Mouse (Mus musculus) midbrain, embryonic 12.5 days (tissue): ENCODE data around the gene Atoh8. TPM values are rescaled to one million over a fixed set of nuclear protein-coding genes. Genes with fewer than 3 reads are reported as not detected.

Experiments used
- ATAC-seq: fragments of 200-750 bp; cut with Nextera tagmentation; 2 replicates; pipeline ENCODE4 v1.8.0; 2017; ENCODE audit warnings: low read depth, moderate TSS enrichment, moderate library complexity; ENCODE audit not compliant: low FRiP score
- H3K27ac ChIP-seq: fragments of 300-500 bp; sonication (generic); replicated peaks from 2 replicates; pipeline ENCODE4 v1.5.1; 2016; ENCODE audit warnings: mild to moderate bottlenecking
- H3K27me3 ChIP-seq: fragments of 300-500 bp; sonication (generic); 2 replicates; pipeline ENCODE4 v1.6.1; 2016; ENCODE audit warnings: mild to moderate bottlenecking
- H3K36me3 ChIP-seq: fragments of 300-500 bp; sonication (generic); 2 replicates; pipeline ENCODE4 v1.6.1; 2016
- H3K4me1 ChIP-seq: fragments of 300-500 bp; sonication (generic); 2 replicates; pipeline ENCODE4 v1.6.1; 2016
- H3K4me2 ChIP-seq: fragments of 300-500 bp; sonication (generic); replicated peaks from 2 replicates; pipeline ENCODE4 v1.6.1; 2016; ENCODE audit warnings: mild to moderate bottlenecking, moderate library complexity
- H3K4me3 ChIP-seq: fragments of 300-500 bp; sonication (generic); 2 replicates; pipeline ENCODE4 v1.5.1; 2016; ENCODE audit warnings: mild to moderate bottlenecking
- H3K9ac ChIP-seq: fragments of 300-500 bp; sonication (generic); replicated peaks from 2 replicates; pipeline ENCODE4 v1.6.1; 2016; ENCODE audit warnings: mild to moderate bottlenecking, moderate library complexity
- H3K9me3 ChIP-seq: fragments of 300-500 bp; sonication (generic); 2 replicates; pipeline ENCODE4 v1.6.1; 2016; ENCODE audit warnings: mild to moderate bottlenecking
- WGBS: fragments of 180-500 bp; shearing (Covaris S2); methylation state at CpG from one replicate; pipeline ENCODE4 v1.1.7; 2016; 5-methylcytosine and 5-hydroxymethylcytosine counted together
- polyA plus RNA-seq: library from polyadenylated mRNA; unstranded; fragments of >200 nt; fragmentation: Nextera tagmentation; extraction: Ambion mirVana; gene quantifications from 2 replicates; pipeline ENCODE4 v1.2.1, GENCODE M21; 2016

The Atoh8 gene
- polyA plus RNA-seq, 1 experiment from 2014 or later, result 8.6 TPM

- Histone ChIP-seq H3K4me1 (peaks cover 71% of the 10 kb centered on the region), H3K27me3 (peaks cover 64% of the 10 kb centered on the region), H3K4me2 (no peak overlapping the region), H3K9me3 (no peaks in the 10 kb centered on the region), H3K27ac (no peak overlapping the region), H3K4me3 (no peak overlapping the region), H3K9ac (no peak overlapping the region), H3K36me3 (no peaks in the 10 kb centered on the region)
- no peak for ATAC-seq
- 66% methylated on average over 6 of the region's 6 CpGs for WGBS
These were observed 14.1 kb downstream of the Atoh8 start for GRCm38 (mm10) chr6:72221271-72221670.

- no peak overlapping the region for H3K4me3 ChIP-seq
- no peak for ATAC-seq
- no peaks in the 10 kb centered on the region for H3K36me3 ChIP-seq
- 65% methylated on average over 5 of the region's 5 CpGs for WGBS
- no peak overlapping the region for H3K9ac ChIP-seq
- no peak overlapping the region for H3K4me2 ChIP-seq
- H3K27me3 ChIP-seq, result peaks cover 77% of the 10 kb centered on the region
- H3K9me3 ChIP-seq, result no peaks in the 10 kb centered on the region
- peaks cover 89% of the 10 kb centered on the region for H3K4me1 ChIP-seq
- no peak overlapping the region for H3K27ac ChIP-seq
These were observed 15.8 kb downstream of the Atoh8 start for GRCm38 (mm10) chr6:72219549-72219948.

- WGBS, result 51% methylated on average over 4 of the region's 4 CpGs
- H3K9ac ChIP-seq, result no peak overlapping the region
- H3K4me2 ChIP-seq, result no peak overlapping the region
- no peaks in the 10 kb centered on the region for H3K36me3 ChIP-seq
- H3K27ac ChIP-seq, result no peak overlapping the region
- peaks cover 93% of the 10 kb centered on the region for H3K4me1 ChIP-seq
- H3K4me3 ChIP-seq, result no peak overlapping the region
- H3K9me3 ChIP-seq, result no peaks in the 10 kb centered on the region
- no peak for ATAC-seq
- H3K27me3 ChIP-seq, result peaks cover 79% of the 10 kb centered on the region
These were observed 17.1 kb downstream of the Atoh8 start for GRCm38 (mm10) chr6:72218281-72218680.

GRCm38 (mm10) chr6:72217415-72217784, 18.0 kb downstream of the Atoh8 start:
- Histone ChIP-seq H3K4me3 (peak overlapping the region; percentile 17; the same call in 1 of the 2 replicates), H3K9ac (no peak overlapping the region)

GRCm38 (mm10) chr6:72216681-72217414, 18.5 kb downstream of the Atoh8 start:
- 2% methylated on average over 32 of the region's 33 CpGs for WGBS
- H3K27ac ChIP-seq, result peak overlapping the region; percentile 85
- H3K27me3 ChIP-seq, result peaks cover 72% of the 10 kb centered on the region

More at GRCm38 (mm10) chr6:72217415-72217784, 18.0 kb downstream of the Atoh8 start:
- H3K4me1 ChIP-seq, result peaks cover 84% of the 10 kb centered on the region
- H3K4me2 ChIP-seq, result peak overlapping the region; percentile 50
- no peaks in the 10 kb centered on the region for H3K36me3 ChIP-seq
- WGBS, result 63% methylated on average over 6 of the region's 6 CpGs
- H3K9me3 ChIP-seq, result no peaks in the 10 kb centered on the region
- ATAC-seq, result peak; percentile 5; the same call in 1 of the 2 replicates
- H3K27me3 ChIP-seq, result peaks cover 77% of the 10 kb centered on the region
- H3K27ac ChIP-seq, result peak overlapping the region; percentile 85

GRCm38 (mm10) chr6:72215582-72215981, 19.8 kb downstream of the Atoh8 start:
- Histone ChIP-seq H3K4me3 (no peak overlapping the region), H3K4me1 (peaks cover 77% of the 10 kb centered on the region), H3K27me3 (peaks cover 71% of the 10 kb centered on the region), H3K27ac (peak overlapping the region; percentile 85), H3K9me3 (no peaks in the 10 kb centered on the region), H3K4me2 (peak overlapping the region; percentile 50; the same call in 1 of the 2 replicates), H3K36me3 (no peaks in the 10 kb centered on the region), H3K9ac (no peak overlapping the region)
- 44% methylated on average over 6 of the region's 6 CpGs for whole genome bisulfite sequencing
- ATAC-seq, result no peak

More at GRCm38 (mm10) chr6:72216681-72217414, 18.5 kb downstream of the Atoh8 start:
- H3K4me1 ChIP-seq, result peaks cover 79% of the 10 kb centered on the region
- ATAC-seq, result peak; percentile 91
- H3K4me3 ChIP-seq, result peak overlapping the region; percentile 17; the same call in 1 of the 2 replicates
- H3K4me2 ChIP-seq, result peak overlapping the region; percentile 50
- no peaks in the 10 kb centered on the region for H3K36me3 ChIP-seq
- H3K9me3 ChIP-seq, result no peaks in the 10 kb centered on the region
- H3K9ac ChIP-seq, result peak overlapping the region; percentile 38; the same call in 1 of the 2 replicates

GRCm38 (mm10) chr6:72211360-72211759, 24.0 kb downstream of the Atoh8 start:
- 44% methylated on average over 4 of the region's 4 CpGs for WGBS
- Histone ChIP-seq H3K27ac (no peak overlapping the region), H3K36me3 (no peaks in the 10 kb centered on the region), H3K4me2 (no peak overlapping the region), H3K4me3 (no peak overlapping the region), H3K9me3 (no peaks in the 10 kb centered on the region), H3K9ac (no peak overlapping the region; the same call in 1 of the 2 replicates), H3K4me1 (peaks cover 47% of the 10 kb centered on the region), H3K27me3 (peaks cover 80% of the 10 kb centered on the region)
- no peak for ATAC-seq

- Histone ChIP-seq H3K4me2 (no peak overlapping the region), H3K27me3 (peaks cover 86% of the 10 kb centered on the region), H3K36me3 (no peaks in the 10 kb centered on the region), H3K27ac (no peak overlapping the region), H3K9ac (no peak overlapping the region), H3K4me1 (peaks cover 42% of the 10 kb centered on the region), H3K4me3 (no peak overlapping the region), H3K9me3 (no peaks in the 10 kb centered on the region)
- 85% methylated on average over 7 of the region's 7 CpGs for WGBS
- ATAC-seq, result no peak
These were observed 24.6 kb downstream of the Atoh8 start for GRCm38 (mm10) chr6:72210823-72211222.

GRCm38 (mm10) chr6:72209738-72210137, 25.6 kb downstream of the Atoh8 start:
- Histone ChIP-seq H3K27me3 (peaks cover 83% of the 10 kb centered on the region), H3K4me3 (no peak overlapping the region), H3K4me1 (peaks cover 31% of the 10 kb centered on the region), H3K36me3 (no peaks in the 10 kb centered on the region), H3K9ac (no peak overlapping the region), H3K27ac (no peak overlapping the region), H3K9me3 (no peaks in the 10 kb centered on the region), H3K4me2 (no peak overlapping the region)
- 89% methylated on average over 7 of the region's 7 CpGs for WGBS
- ATAC-seq, result no peak

GRCm38 (mm10) chr6:72208406-72209045, 26.9 kb downstream of the Atoh8 start:
- ATAC-seq, result no peak
- Histone ChIP-seq H3K9me3 (no peaks in the 10 kb centered on the region), H3K4me3 (no peak overlapping the region), H3K9ac (no peak overlapping the region), H3K36me3 (no peaks in the 10 kb centered on the region), H3K4me1 (peaks cover 19% of the 10 kb centered on the region; the same call in 1 of the 2 replicates), H3K27ac (no peak overlapping the region), H3K27me3 (peaks cover 71% of the 10 kb centered on the region), H3K4me2 (no peak overlapping the region)
- 61% methylated on average over 8 of the region's 8 CpGs for WGBS

GRCm38 (mm10) chr6:72206021-72206420, 29.4 kb downstream of the Atoh8 start:
- H3K4me3 ChIP-seq, result no peak overlapping the region
- no peak overlapping the region for H3K4me2 ChIP-seq
- peaks cover 18% of the 10 kb centered on the region for H3K4me1 ChIP-seq
- no peak for ATAC-seq
- no peak overlapping the region for H3K9ac ChIP-seq
- H3K27me3 ChIP-seq, result peaks cover 54% of the 10 kb centered on the region
- H3K27ac ChIP-seq, result no peak overlapping the region
- 77% methylated on average over 9 of the region's 9 CpGs for WGBS
- H3K9me3 ChIP-seq, result no peaks in the 10 kb centered on the region
- H3K36me3 ChIP-seq, result no peaks in the 10 kb centered on the region

- Histone ChIP-seq H3K4me2 (no peak overlapping the region), H3K36me3 (no peaks in the 10 kb centered on the region), H3K9me3 (no peaks in the 10 kb centered on the region), H3K27me3 (peaks cover 42% of the 10 kb centered on the region), H3K4me3 (no peak overlapping the region), H3K27ac (no peak overlapping the region), H3K9ac (no peak overlapping the region), H3K4me1 (peaks cover 22% of the 10 kb centered on the region)
- no peak for ATAC-seq
- 76% methylated on average over 7 of the region's 7 CpGs for WGBS
These were observed 30.5 kb downstream of the Atoh8 start for GRCm38 (mm10) chr6:72204858-72205257.
